Mouse (Mus musculus) forebrain, embryonic 12.5 days (tissue): ENCODE results near the gene Cracr2a. TPM values are rescaled to one million over a fixed set of nuclear protein-coding genes. Genes with fewer than 3 reads are reported as not detected.

Experiments used
- ATAC-seq: fragments of 200-750 bp; cut with Nextera tagmentation; 2 replicates; pipeline ENCODE4 v1.8.0; 2017; ENCODE audit warnings: moderate TSS enrichment; ENCODE audit not compliant: low FRiP score
- H3K27ac ChIP-seq: fragments of 300-500 bp; sonication (generic); 2 replicates; pipeline ENCODE4 v1.5.1; 2016; ENCODE audit warnings: mild to moderate bottlenecking
- H3K27me3 ChIP-seq: fragments of 300-500 bp; sonication (generic); 2 replicates; pipeline ENCODE4 v1.6.1; 2016; ENCODE audit warnings: mild to moderate bottlenecking
- H3K36me3 ChIP-seq: fragments of 300-500 bp; sonication (generic); replicated peaks from 2 replicates; pipeline ENCODE4 v1.6.1; 2016; ENCODE audit warnings: mild to moderate bottlenecking
- H3K4me1 ChIP-seq: fragments of 300-500 bp; sonication (generic); 2 replicates; pipeline ENCODE4 v1.6.1; 2016
- H3K4me2 ChIP-seq: fragments of 300-500 bp; sonication (generic); 2 replicates; pipeline ENCODE4 v1.6.1; 2016; ENCODE audit warnings: mild to moderate bottlenecking, moderate library complexity
- H3K4me3 ChIP-seq: fragments of 300-500 bp; sonication (generic); replicated peaks from 2 replicates; pipeline ENCODE4 v1.5.1; 2016; ENCODE audit warnings: mild to moderate bottlenecking
- H3K9ac ChIP-seq: fragments of 300-500 bp; sonication (generic); 2 replicates; pipeline ENCODE4 v1.6.1; 2016; ENCODE audit warnings: mild to moderate bottlenecking
- H3K9me3 ChIP-seq: fragments of 300-500 bp; sonication (generic); 2 replicates; pipeline ENCODE4 v1.6.1; 2016
- WGBS: fragments of 180-500 bp; shearing (Covaris S2); methylation state at CpG from one replicate; pipeline ENCODE4 v1.1.7; 2016; 5-methylcytosine and 5-hydroxymethylcytosine counted together
- polyA plus RNA-seq: library from polyadenylated mRNA; unstranded; fragments of >200 nt; fragmentation: Nextera tagmentation; extraction: Ambion mirVana; gene quantifications from 2 replicates; pipeline ENCODE4 v1.2.1, GENCODE M21; 2016

The Cracr2a gene
- polyA plus RNA-seq, 1 experiment from 2014 or later: 1.1 TPM

GRCm38 (mm10) chr6:127538118-127538517 lies 23.0 kb upstream of the Cracr2a start:
- Histone ChIP-seq H3K9me3 (no peaks in the 10 kb centered on the region), H3K9ac (no peak overlapping the region), H3K4me1 (no peaks in the 10 kb centered on the region), H3K27ac (no peak overlapping the region), H3K27me3 (0 out of 2 replicates have a peak, but pooled peaks cover 6% of the 10 kb centered on the region), H3K4me2 (no peak overlapping the region), H3K36me3 (no peaks in the 10 kb centered on the region), H3K4me3 (no peak overlapping the region)
- WGBS: 61% methylated on average over 2 of the region's 2 CpGs
- no peak for ATAC-seq

DNA sequence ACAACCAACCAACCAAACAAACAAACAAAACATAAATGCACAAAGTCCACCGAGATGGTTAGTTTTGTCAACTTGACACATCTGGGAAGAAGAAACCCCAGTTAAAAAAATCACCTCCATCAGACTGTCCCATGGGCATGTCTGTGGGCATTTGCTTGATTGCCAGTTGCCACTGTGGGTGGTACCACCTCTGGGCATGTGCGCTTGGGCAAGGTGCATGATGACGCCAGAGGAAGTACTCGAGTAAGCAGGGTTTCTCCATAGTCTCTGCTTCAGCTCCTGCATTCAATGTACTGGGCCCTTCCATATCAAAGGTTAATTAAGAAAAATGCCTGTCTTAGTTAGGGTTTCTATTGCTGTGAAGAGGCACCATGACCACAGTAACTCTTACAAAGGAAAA lies 21.9 kb upstream of the Cracr2a start:
- Histone ChIP-seq H3K4me3 (no peak overlapping the region), H3K4me2 (no peak overlapping the region), H3K36me3 (no peaks in the 10 kb centered on the region), H3K9ac (no peak overlapping the region), H3K27me3 (0 out of 2 replicates have a peak, but pooled peaks cover 9% of the 10 kb centered on the region), H3K9me3 (no peaks in the 10 kb centered on the region), H3K4me1 (no peaks in the 10 kb centered on the region), H3K27ac (no peak overlapping the region)
- 89% methylated on average over 4 of the region's 4 CpGs for WGBS
- ATAC-seq: no peak

DNA sequence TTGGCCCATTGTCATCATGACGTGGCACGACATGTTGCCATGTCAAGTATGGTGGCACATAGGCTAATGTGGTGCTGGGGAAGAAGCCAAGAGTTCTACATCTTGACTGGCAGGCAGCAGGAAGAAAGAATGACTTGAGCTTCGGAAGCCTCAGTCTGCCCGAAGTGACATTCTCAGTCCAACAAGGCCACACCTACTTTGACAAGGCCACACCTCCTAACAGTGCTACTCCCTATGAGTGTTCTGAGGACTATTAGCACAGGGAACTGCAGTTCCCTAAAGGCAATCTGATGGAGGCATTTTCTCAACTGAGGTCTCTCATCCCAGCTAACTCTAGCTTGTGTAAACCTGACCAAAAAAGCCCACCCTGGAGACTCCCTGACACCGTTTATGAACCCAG lies 21.5 kb upstream of the Cracr2a start:
- H3K9ac ChIP-seq: no peak overlapping the region
- no peaks in the 10 kb centered on the region for H3K4me1 ChIP-seq
- ATAC-seq: no peak
- no peaks in the 10 kb centered on the region for H3K36me3 ChIP-seq
- H3K4me2 ChIP-seq: no peak overlapping the region
- 0 out of 2 replicates have a peak, but pooled peaks cover 9% of the 10 kb centered on the region for H3K27me3 ChIP-seq
- H3K27ac ChIP-seq: no peak overlapping the region
- WGBS: 76% methylated on average over 5 of the region's 5 CpGs
- no peaks in the 10 kb centered on the region for H3K9me3 ChIP-seq
- no peak overlapping the region for H3K4me3 ChIP-seq

- Histone ChIP-seq H3K36me3 (no peaks in the 10 kb centered on the region), H3K9me3 (no peaks in the 10 kb centered on the region), H3K4me1 (no peaks in the 10 kb centered on the region), H3K27ac (no peak overlapping the region), H3K4me2 (no peak overlapping the region), H3K4me3 (no peak overlapping the region), H3K9ac (no peak overlapping the region), H3K27me3 (0 out of 2 replicates have a peak, but pooled peaks cover 12% of the 10 kb centered on the region)
- no peak for ATAC-seq
- WGBS: 74% methylated on average over 4 of the region's 4 CpGs
Measured at GRCm38 (mm10) chr6:127540517-127540916, 20.6 kb upstream of the Cracr2a start.

- H3K9ac ChIP-seq: no peak overlapping the region
- no peaks in the 10 kb centered on the region for H3K36me3 ChIP-seq
- 39% methylated on average over 18 of the region's 18 CpGs for WGBS
- 0 out of 2 replicates have a peak, but pooled peaks cover 12% of the 10 kb centered on the region for H3K27me3 ChIP-seq
- H3K9me3 ChIP-seq: no peaks in the 10 kb centered on the region
- H3K27ac ChIP-seq: no peak overlapping the region
- peak; percentile 51; the same call in 1 of the 2 replicates for ATAC-seq
- H3K4me1 ChIP-seq: no peaks in the 10 kb centered on the region
- H3K4me3 ChIP-seq: no peak overlapping the region
- 0 out of 2 replicates have a peak overlapping the region, but pooled peaks have one; percentile 17 for H3K4me2 ChIP-seq
Measured at GRCm38 (mm10) chr6:127541617-127542374, 19.3 kb upstream of the Cracr2a start.

- no peaks in the 10 kb centered on the region for H3K9me3 ChIP-seq
- no peak overlapping the region for H3K4me2 ChIP-seq
- ATAC-seq: no peak
- H3K4me1 ChIP-seq: no peaks in the 10 kb centered on the region
- no peak overlapping the region for H3K4me3 ChIP-seq
- no peaks in the 10 kb centered on the region for H3K36me3 ChIP-seq
- no peak overlapping the region for H3K27ac ChIP-seq
- WGBS: 86% methylated on average over 4 of the region's 4 CpGs
- H3K27me3 ChIP-seq: 0 out of 2 replicates have a peak, but pooled peaks cover 9% of the 10 kb centered on the region
- H3K9ac ChIP-seq: no peak overlapping the region
Measured at GRCm38 (mm10) chr6:127546676-127547075, 14.5 kb upstream of the Cracr2a start.

GRCm38 (mm10) chr6:127552940-127553339 lies 8.2 kb upstream of the Cracr2a start:
- no peak overlapping the region for H3K27ac ChIP-seq
- no peak overlapping the region for H3K9ac ChIP-seq
- no peaks in the 10 kb centered on the region for H3K36me3 ChIP-seq
- H3K27me3 ChIP-seq: 0 out of 2 replicates have a peak, but pooled peaks cover 4% of the 10 kb centered on the region
- ATAC-seq: no peak
- H3K4me2 ChIP-seq: no peak overlapping the region
- 0 out of 2 replicates have a peak, but pooled peaks cover 2% of the 10 kb centered on the region for H3K9me3 ChIP-seq
- H3K4me1 ChIP-seq: no peaks in the 10 kb centered on the region
- no peak overlapping the region for H3K4me3 ChIP-seq
- 88% methylated on average over 4 of the region's 4 CpGs for WGBS

GRCm38 (mm10) chr6:127555553-127555952 lies 5.6 kb upstream of the Cracr2a start:
- Histone ChIP-seq H3K9me3 (0 out of 2 replicates have a peak, but pooled peaks cover 2% of the 10 kb centered on the region), H3K9ac (no peak overlapping the region), H3K27ac (no peak overlapping the region), H3K4me2 (no peak overlapping the region), H3K27me3 (peaks cover 12% of the 10 kb centered on the region; the same call in 1 of the 2 replicates), H3K36me3 (no peaks in the 10 kb centered on the region), H3K4me1 (0 out of 2 replicates have a peak, but pooled peaks cover under 1% of the 10 kb centered on the region), H3K4me3 (no peak overlapping the region)
- 86% methylated on average over 6 of the region's 6 CpGs for WGBS
- ATAC-seq: no peak

DNA sequence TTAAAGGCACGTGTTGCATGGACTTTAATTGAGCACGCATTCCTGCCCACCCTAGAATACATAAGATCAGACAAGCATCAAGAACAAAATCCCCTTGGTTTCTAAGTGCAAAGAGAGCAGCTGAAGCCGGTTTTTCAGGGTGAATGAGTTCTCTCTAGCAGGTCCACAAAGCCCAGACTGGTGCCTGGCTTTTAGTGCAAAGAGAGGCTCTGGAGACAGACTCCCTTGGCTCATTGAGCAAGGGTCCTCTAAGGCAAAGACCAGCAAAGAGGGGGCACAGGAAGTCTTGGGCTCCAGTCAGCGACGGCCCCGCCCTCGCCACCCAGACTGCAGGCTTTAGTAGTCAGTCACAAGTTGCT lies 287 bp upstream of the Cracr2a start:
- H3K27ac ChIP-seq: no peak overlapping the region
- no peaks in the 10 kb centered on the region for H3K9me3 ChIP-seq
- H3K4me3 ChIP-seq: peak overlapping the region; percentile 50
- 7% methylated on average over 7 of the region's 7 CpGs for WGBS
- H3K4me2 ChIP-seq: peak overlapping the region; percentile 81
- ATAC-seq: no peak
- H3K4me1 ChIP-seq: peaks cover 10% of the 10 kb centered on the region; the same call in 1 of the 2 replicates
- no peaks in the 10 kb centered on the region for H3K36me3 ChIP-seq
- peak overlapping the region; percentile 52; the same call in 1 of the 2 replicates for H3K9ac ChIP-seq
- H3K27me3 ChIP-seq: peaks cover 9% of the 10 kb centered on the region; the same call in 1 of the 2 replicates

- Histone ChIP-seq H3K9ac (no peak overlapping the region), H3K4me2 (no peak overlapping the region), H3K4me3 (no peak overlapping the region), H3K9me3 (no peaks in the 10 kb centered on the region), H3K36me3 (no peaks in the 10 kb centered on the region), H3K4me1 (peaks cover 10% of the 10 kb centered on the region; the same call in 1 of the 2 replicates), H3K27ac (no peak overlapping the region), H3K27me3 (peaks cover 9% of the 10 kb centered on the region; the same call in 1 of the 2 replicates)
- WGBS: 87% methylated on average over 4 of the region's 4 CpGs
- no peak for ATAC-seq
Measured at GRCm38 (mm10) chr6:127563511-127563910, 2.4 kb downstream of the Cracr2a start.

DNA sequence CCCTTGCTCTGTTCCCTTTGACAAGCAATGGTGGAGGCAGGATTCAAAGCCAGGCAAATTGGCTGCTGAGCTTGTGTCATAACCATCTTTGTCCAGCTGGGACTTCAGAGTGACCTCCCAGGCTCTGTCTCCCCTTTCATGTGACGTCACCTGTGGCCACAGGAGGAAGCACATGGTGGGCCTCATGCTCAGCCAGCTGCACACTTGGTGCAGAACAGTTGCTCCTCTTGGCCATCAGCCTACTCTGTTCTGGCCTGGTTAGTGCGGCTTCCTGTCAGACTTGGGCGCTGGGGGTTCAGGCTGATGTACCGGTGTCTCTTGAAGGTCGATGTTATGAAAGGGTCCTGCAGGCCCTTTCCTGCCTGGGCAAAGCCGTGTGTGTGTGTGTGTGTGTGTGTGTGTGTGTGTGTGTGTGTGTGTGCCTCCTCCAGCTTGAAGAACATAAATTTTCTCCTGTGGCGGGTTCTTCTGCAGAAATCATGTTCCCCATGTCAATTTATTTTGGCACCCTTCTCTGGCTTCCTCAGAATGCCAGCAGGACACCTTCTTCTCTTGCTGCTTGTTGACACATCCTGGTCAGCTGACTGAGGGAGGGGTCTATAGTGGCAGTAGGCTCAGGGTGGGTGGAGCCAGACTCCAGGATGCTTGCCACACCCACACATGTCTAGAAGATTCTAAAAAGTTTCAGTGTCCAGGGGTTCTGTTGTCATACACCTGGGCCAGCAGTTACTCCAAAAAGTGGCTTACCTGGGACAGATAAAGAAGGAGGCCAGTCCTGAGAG lies 5.0 kb downstream of the Cracr2a start:
- Histone ChIP-seq H3K4me3 (no peak overlapping the region), H3K9me3 (no peaks in the 10 kb centered on the region), H3K4me1 (0 out of 2 replicates have a peak, but pooled peaks cover 3% of the 10 kb centered on the region), H3K9ac (no peak overlapping the region), H3K36me3 (no peaks in the 10 kb centered on the region), H3K27ac (no peak overlapping the region), H3K4me2 (no peak overlapping the region), H3K27me3 (no peaks in the 10 kb centered on the region)
- WGBS: 91% methylated on average over 6 of the region's 7 CpGs
- no peak for ATAC-seq

DNA sequence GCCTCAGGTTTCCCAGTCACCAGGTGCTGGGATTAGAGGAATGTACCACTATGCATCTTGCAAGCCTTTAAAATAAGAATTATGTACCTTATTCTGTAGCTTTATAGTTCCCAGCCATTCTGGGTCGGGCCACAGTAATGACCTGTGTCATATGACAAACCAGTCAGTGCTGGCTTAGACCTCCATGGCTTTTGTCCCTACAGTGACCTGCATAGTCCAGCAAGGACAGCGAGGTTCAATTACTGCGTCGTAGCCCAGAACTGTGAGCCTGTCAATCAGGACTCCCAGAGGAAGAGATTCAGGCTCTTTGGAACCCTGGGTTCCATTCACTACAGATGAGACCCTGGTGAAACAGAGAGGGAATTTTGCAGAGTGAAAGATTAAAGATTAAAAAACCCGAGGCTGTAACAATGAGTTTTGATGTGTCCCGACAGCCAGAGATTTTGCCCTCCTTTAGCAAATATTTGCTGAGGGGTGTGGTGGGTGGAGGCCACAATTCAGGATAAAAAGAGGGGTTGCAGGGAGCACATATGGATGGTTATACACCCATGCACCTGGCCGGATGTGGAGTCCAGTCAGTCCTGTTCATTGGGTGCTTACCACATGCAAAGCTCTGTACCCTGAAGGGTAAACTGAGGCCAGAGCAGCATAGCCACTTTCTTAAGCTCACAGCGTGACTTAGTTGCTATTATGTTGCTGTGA lies 10.9 kb downstream of the Cracr2a start:
- H3K4me1 ChIP-seq: no peaks in the 10 kb centered on the region
- no peak overlapping the region for H3K27ac ChIP-seq
- H3K27me3 ChIP-seq: no peaks in the 10 kb centered on the region
- no peak overlapping the region for H3K4me3 ChIP-seq
- H3K9me3 ChIP-seq: no peaks in the 10 kb centered on the region
- H3K36me3 ChIP-seq: no peaks in the 10 kb centered on the region
- WGBS: 62% methylated on average over 8 of the region's 8 CpGs
- no peak overlapping the region for H3K4me2 ChIP-seq
- ATAC-seq: no peak
- H3K9ac ChIP-seq: no peak overlapping the region
